Mouse (Mus musculus) MEL-GATA-1-ER (cell line): ENCODE results near the gene Morc2a.

Experiments
- DNase-seq: peaks from one replicate; pipeline ENCODE4 v3.0.0-alpha.2; 2012; ENCODE audit warnings: low read depth; ENCODE audit errors: extremely low read depth

Gene Morc2a

DNA sequence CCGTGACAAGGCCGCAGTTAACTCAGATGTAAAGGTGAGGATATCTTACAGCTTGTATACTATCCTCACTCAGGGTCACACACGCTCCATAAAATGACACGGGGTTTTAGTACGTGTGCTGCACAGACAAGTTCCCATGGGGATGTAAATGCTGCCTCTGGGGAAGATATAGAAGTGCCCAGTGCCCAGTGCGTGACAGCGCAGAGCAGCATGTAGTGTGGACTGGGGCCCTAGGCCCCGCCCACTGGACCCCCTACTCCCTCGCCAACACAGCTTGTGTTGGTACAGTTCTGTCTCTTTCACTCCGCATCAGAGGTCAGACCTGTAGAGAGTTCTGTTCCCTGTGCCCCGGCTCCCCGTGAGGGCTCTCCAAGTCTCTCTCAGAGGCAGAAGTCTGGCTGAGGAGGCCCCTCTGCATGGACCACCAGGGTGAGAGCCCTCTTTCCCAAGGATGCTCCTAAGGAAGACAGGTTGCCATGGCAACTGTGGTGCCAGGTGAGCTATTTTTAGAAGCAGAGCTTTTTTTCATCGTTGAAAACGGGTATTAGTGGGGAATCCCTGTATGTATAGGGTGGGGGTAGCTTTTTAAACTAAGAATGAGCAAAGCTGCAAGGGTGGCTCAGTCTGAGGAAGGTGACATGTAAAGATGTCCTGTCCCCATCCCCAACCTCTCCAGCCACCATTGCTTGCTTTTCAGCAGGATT lies 85.1 kb downstream of the Morc2a start:
- no peak for DNase-seq

GRCm38 (mm10) chr11:3735715-3736114 lies 86.7 kb downstream of the Morc2a start:
- no peak for DNase-seq

- no peak for DNase-seq
Measured at GRCm38 (mm10) chr11:3738778-3739177, 89.8 kb downstream of the Morc2a start.
